Mouse (Mus musculus) naive thymus-derived CD4-positive, alpha-beta T cell, adult 2 months (primary cell): Measurements from ENCODE around the gene Ssbp3.
A peak's percentile ranks its signal among the peaks of the same experiment; 100 is the strongest.

ENCODE experiments used
- DNase-seq: peaks from one replicate; pipeline ENCODE4 v3.0.0-alpha.2; 2011; ENCODE audit warnings: low read depth

The Ssbp3 gene

DNA sequence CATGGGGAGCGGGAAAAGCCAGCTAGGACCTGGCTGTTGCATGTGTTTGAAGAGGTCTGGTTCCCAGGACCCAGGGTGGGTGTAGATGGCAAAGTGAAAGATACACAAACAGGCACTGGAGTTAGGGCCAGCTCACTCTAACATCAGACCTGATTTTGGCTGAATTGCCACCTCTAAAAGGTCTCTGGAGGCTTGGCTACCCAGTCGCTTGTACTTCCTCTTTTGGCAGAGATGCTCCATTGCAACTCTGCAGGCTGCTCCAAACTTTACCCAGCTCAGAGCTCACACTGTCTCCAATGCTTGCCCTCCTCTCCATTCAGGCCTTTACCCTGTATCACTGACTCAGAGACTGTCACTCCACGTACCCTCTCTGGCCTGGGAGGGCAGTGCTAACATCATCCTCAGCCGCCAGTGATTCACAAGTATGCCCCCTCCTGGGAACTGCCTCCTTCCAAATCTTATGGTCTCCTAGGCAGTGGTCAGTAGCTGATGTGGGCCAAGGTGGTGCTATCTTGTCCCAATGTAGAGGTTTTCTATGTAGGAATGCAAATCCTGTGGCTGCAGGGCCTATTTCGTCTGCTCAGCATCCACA lies 142.6 kb downstream of the Ssbp3 start:
- DNase-seq, result no peak

DNA sequence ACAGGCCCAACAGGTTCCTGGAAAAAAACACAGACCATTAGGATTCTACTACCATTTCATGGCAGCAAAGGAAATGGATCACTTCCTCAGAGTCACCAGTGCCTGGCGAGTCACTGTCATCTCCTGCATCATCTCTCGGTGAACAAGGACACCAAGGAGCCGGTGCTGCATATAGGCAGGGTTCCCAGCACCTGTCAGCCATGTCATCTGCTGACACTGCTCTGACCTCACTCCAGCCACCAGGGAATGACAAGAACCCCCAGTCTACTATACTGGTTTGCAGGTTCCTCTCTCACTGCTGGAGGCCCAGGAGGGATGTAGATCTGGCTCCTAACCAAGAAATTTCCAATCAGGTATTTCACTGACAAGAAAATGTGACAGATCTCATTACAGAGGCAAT lies 145.6 kb downstream of the Ssbp3 start:
- DNase-seq, result no peak

- DNase-seq, result no peak
These were observed 147.8 kb downstream of the Ssbp3 start for GRCm38 (mm10) chr4:107058346-107058745.

- DNase-seq, result no peak
These were observed 148.3 kb downstream of the Ssbp3 start for GRCm38 (mm10) chr4:107058781-107059180.

- DNase-seq, result no peak
These were observed 151.1 kb downstream of the Ssbp3 start for GRCm38 (mm10) chr4:107061560-107061959.

GRCm38 (mm10) chr4:107063214-107063613 lies 152.7 kb downstream of the Ssbp3 start:
- DNase-seq, result no peak

GRCm38 (mm10) chr4:107064394-107065098 lies 154.0 kb downstream of the Ssbp3 start:
- DNase-seq, result no peak

DNA sequence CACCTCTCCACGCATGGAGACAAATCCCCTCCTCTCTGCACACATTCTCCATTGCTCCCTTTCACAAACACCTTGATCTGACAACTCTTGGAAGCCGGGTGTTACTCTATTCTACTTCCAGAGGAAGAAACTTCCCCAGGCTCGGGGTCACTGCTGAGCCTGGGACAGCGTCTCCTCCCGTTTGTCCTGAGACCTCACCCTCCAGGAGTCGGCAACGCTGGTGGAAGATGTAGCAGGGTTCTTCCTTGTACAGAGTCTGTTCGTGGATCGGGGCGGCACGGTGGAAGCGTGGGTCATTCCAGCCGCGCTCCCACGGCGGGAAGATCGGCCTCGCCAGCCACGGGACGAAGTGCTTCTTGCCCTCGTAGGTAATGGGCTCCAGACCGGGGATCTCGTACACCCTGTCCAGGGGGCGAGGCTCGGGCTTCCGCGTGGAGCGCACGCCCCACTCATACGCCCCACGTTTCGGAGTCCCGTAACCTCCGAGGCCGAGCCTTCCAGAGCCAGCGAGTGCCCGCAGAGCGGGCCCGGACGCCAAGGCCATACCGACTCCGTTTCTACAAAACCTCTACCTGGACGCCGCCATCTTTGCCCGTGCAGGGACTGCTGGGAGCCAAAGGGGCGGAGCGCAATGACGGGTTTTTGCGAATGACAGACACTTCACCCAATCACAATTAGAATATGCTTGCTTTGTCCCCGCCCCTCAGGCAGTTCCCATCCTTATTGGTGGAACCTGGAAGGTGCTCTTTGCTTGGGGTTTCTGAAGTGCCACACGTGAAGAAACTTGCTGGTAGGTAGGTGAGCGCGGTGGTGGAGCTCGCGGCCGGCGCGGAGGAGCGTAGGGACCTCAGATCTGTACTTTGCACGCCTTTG lies 156.0 kb downstream of the Ssbp3 start, which contains the start of the genes Mrpl37 and Cyb5rl:
TSS of gene Mrpl37 (minus strand) at position 617 of the 873 bp plus-strand sequence.
TSS of gene Cyb5rl (plus strand) at position 737 of the 873 bp plus-strand sequence.
- peak; percentile 99 for DNase-seq

GRCm38 (mm10) chr4:107067151-107067840 lies 156.8 kb downstream of the Ssbp3 start:
- DNase-seq, result no peak

DNA sequence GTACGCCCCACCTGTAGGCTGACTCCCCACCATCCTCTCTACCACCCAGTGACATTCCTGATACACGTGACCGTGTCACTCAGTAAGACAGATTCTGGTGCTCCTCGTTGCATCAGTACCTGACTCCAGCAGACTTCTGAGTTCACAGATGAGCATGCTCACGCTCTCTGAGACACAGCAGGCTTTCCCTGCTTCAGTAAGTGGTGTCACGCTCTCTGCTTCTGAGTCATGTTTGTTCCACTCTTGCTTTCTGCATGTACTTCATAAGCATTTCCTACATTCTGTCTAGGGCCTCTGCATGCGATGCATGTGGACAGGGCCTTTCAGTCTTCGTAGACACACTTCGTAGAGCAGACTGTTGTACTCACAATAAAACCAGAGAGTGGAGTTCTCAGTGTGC lies 161.8 kb downstream of the Ssbp3 start:
- DNase-seq, result no peak

GRCm38 (mm10) chr4:107075456-107075855 lies 165.0 kb downstream of the Ssbp3 start:
- DNase-seq, result no peak

DNA sequence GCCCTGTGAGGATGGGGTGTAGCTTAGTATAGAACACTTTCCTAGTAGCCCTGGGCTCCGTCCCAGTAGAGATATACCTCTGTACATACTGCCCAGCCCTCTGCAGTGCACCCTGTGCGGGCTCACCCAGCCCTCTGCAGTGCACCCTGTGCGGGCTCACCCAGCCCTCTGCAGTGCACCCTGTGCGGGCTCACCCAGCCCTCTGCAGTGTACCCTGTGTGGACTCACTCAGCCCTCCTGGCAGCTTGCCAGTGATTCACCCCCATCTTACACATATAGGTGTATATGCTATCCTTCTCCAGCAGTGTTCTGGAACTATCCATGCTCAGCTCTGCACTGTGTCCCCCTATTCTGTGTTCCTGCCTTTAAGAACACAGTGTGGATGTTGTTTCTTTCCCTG lies 168.4 kb downstream of the Ssbp3 start:
- DNase-seq, result no peak

- DNase-seq, result no peak
These were observed 169.2 kb downstream of the Ssbp3 start for GRCm38 (mm10) chr4:107079716-107080115.

DNA sequence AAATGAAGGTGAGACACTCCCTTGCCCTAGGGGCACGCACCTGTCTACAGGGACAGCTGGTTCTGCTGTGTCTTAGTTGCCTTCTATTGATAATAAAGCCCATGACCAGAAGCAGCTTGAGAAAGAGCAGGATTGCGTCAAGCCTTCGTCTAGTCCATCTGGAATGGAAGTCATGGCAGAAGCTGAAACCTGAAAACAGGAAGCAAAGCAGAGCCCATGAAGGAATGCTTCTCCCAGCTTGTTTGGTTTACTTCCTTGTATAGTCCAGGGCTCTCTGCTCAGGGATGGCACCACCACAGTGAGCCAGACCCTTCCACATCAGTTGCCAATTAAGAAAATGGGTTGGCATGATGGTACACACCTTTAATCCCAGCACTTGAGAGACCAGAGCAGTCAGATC lies 171.7 kb downstream of the Ssbp3 start:
- no peak for DNase-seq

- DNase-seq, result no peak
These were observed 172.6 kb downstream of the Ssbp3 start for GRCm38 (mm10) chr4:107083126-107083525.

DNA sequence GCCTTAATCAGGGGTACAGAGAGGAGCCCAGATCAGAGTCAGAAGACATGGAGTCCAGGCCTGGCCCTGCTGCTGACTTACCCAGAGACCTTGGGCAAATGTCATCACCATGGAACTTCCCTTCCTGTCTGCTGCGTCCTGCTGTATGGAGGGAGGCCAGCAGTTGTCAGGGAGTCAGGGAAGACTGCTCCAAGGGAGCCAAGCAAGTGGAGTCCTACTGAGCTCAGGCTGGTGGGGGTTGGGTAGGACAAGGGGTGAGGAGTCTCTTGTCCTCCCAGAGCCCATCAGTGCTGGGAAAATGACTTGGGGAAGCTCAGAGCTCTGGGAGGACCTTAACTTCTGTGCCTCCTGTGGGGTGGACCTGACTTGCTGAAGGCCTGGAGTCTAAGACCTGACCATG lies 173.8 kb downstream of the Ssbp3 start:
- no peak for DNase-seq

DNA sequence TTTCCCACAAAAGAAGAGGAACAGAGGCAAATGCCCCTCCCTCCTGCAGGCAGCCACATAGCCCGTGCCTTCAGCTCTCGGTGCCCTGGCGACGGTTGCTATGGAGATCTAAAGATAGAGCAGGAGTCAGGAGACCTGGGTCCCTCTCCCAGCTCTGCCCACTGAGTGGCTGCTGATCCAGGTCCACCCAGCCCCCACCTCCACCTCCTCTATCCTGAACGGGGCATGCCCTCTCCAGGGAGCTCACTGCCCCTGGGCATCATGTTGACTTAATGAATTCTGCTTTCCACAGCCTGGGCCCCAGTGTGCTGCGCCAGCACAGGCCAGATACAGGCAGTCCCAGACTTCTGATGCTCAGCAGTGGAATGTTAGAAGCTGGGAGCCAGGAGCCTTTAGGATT lies 174.4 kb downstream of the Ssbp3 start:
- DNase-seq, result no peak

DNA sequence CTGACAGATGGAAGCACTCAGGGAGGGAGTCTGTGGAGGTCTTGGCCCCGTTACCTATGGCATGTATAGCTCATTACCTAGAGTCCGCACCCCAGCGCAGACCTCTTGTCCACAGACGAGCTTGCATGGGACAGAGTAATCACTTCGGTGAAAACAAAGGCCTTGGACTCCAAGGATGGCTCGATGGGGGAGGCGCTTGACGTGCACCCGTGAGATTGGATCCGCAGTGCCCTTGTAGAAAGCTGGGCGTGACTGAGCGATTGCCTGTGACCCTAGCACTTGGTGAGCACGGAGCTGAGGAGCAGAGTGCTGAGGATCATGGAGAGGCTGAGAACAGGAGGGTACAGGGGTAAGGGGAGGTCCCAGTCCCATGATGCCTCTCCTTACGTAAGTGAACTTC lies 181.2 kb downstream of the Ssbp3 start:
- no peak for DNase-seq

- no peak for DNase-seq
These were observed 184.1 kb downstream of the Ssbp3 start for GRCm38 (mm10) chr4:107094484-107095187.

GRCm38 (mm10) chr4:107096043-107096442 lies 185.5 kb downstream of the Ssbp3 start:
- no peak for DNase-seq

GRCm38 (mm10) chr4:107096841-107097373 lies 186.4 kb downstream of the Ssbp3 start, which contains the start of gene Cdcp2:
Cdcp2 (plus strand) TSS chr4:107096891.
- DNase-seq, result no peak
